Mouse (Mus musculus): ENCODE measurements at regions not wholly inside any gene's neighbourhood (a gene's known extent, or its start where the extent isn't known, plus 50 kb on each side); places are given as distances from the start of the nearest gene placed in this dataset.

- DNase-seq (ENCODE audit: extremely low spot score): no peak
Measured at GRCm38 (mm10) chr2:48250174-48250573, 563.7 kb upstream of the Acvr2a start.

GRCm38 (mm10) chr2:48260299-48260698, 553.6 kb upstream of the Acvr2a start:
- no peak for DNase-seq (ENCODE audit: extremely low spot score)
